Mouse (Mus musculus): ENCODE results near the gene Farp1. TPM values are rescaled to one million over a fixed set of nuclear protein-coding genes. Genes with fewer than 3 reads are reported as not detected.

Farp1 gene
- polyA plus RNA-seq, 1 experiment = 42.6 TPM

DNA sequence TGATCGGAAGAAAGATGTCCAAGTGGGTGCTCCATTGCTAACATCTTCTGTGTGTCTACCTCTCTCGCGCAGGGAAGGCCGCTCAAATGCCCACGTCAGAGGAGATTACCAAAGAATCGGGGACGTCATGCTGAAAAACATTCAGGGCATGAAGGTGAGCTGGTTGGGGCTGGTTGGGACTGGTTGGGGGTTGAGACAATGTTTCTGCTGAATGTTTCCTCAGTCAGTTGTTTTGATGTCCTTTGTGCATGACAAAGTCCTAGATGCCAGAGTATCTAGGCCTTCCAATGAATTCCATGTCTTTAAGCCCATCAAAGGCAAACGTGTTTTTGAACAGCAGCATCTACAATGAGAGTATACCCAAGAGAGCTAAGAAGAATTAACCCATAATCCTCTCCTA lies 232.8 kb downstream of the Farp1 start:
- Histone ChIP-seq H3K27me3 (ENCODE audit: control insufficient read depth, insufficient read depth, insufficient read length) (no peaks in the 10 kb centered on the region), H3K79me3 (ENCODE audit: low read depth) (no peaks in the 10 kb centered on the region), H3K36me3 (ENCODE audit: control insufficient read depth, insufficient read depth) (peaks cover 50% of the 10 kb centered on the region), H3K4me3 (ENCODE audit: insufficient read depth, poor library complexity, severe bottlenecking) (no peak overlapping the region), H3ac (ENCODE audit: control insufficient read depth, insufficient read length, low read depth) (no peak overlapping the region), H3K79me2 (ENCODE audit: control insufficient read depth, insufficient read depth) (no peaks in the 10 kb centered on the region)
- TF ChIP-seq USF1 (IDR thresholded peaks at IDR 0.05; ENCODE audit: low read depth) = no peak
- no peak for TF ChIP-seq CEBPB (IDR thresholded peaks at IDR 0.05; ENCODE audit: low read depth)

DNA sequence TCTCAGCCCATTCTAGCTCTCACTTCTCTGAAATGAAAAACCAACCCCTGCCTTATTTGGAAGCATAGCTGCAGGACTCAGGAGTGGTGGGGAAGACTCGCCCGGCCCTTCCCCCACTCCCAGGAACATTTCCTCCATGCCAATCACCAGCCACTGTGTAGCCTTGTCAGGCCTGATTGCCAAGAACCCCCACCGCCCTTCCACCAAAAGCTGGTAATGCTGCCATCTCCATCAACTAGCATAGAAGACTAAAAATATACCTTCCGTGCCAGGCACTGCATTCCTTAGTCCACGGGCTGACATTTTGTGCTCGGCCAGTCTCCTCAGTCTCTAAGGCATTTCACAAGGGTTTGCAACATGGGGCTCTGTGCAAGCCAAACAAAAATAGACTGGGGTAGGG lies 235.5 kb downstream of the Farp1 start:
- no peaks in the 10 kb centered on the region for H3K27me3 ChIP-seq (ENCODE audit: control insufficient read depth, insufficient read depth, insufficient read length)
- no peaks in the 10 kb centered on the region for H3K79me3 ChIP-seq (ENCODE audit: low read depth)
- TF ChIP-seq MYOD1 (IDR thresholded peaks at IDR 0.05; ENCODE audit: control insufficient read depth, insufficient read length, low read depth) (no peak), CEBPB (IDR thresholded peaks at IDR 0.05; ENCODE audit: low read depth) (no peak), CTCF (IDR thresholded peaks at IDR 0.05; ENCODE audit: control insufficient read depth, insufficient read depth, insufficient read length) (no peak), FOSL1 (IDR thresholded peaks at IDR 0.05; ENCODE audit: insufficient read depth, low read length, poor library complexity, severe bottlenecking) (no peak)
- H3ac ChIP-seq (ENCODE audit: control insufficient read depth, insufficient read length, low read depth) = no peak overlapping the region
- no peaks in the 10 kb centered on the region for H3K79me2 ChIP-seq (ENCODE audit: control insufficient read depth, insufficient read depth)
- peaks cover 65% of the 10 kb centered on the region for H3K36me3 ChIP-seq (ENCODE audit: control insufficient read depth, insufficient read depth)
- no peak overlapping the region for H3K4me3 ChIP-seq (ENCODE audit: insufficient read depth, poor library complexity, severe bottlenecking)

DNA sequence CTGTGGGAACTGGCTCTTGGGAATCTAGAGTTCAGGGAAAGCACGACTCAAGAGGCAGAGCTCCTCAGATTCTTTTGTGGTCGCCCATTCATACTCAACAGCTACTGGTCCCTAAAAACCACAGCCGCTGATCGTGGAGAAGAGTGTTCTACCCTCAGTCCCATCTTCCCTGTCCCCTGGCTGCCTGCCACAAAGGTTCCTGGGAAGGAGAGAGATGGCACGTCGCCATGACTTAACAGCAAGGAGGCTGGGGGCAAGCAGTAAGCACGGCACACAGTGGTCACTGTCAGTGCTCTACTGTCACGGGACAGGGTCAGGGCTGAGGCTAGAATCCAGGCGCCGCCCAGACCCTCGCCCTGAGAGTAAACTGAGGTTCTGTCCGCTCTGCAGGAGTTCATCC lies 240.0 kb downstream of the Farp1 start:
- H3K27me3 ChIP-seq (ENCODE audit: control insufficient read depth, insufficient read depth, insufficient read length) = no peaks in the 10 kb centered on the region
- no peak overlapping the region for H3ac ChIP-seq (ENCODE audit: control insufficient read depth, insufficient read length, low read depth)
- peaks cover 64% of the 10 kb centered on the region for H3K36me3 ChIP-seq (ENCODE audit: control insufficient read depth, insufficient read depth)
- no peak overlapping the region for H3K4me3 ChIP-seq (ENCODE audit: insufficient read depth, poor library complexity, severe bottlenecking)
- TF ChIP-seq CEBPB (IDR thresholded peaks at IDR 0.05; ENCODE audit: low read depth) = no peak
- TF ChIP-seq MYOG (IDR thresholded peaks at IDR 0.05; ENCODE audit: control insufficient read depth, extremely low read depth, insufficient read length) = no peak
- no peak for TF ChIP-seq MYOD1 (IDR thresholded peaks at IDR 0.05; ENCODE audit: control insufficient read depth, insufficient read length, low read depth)
- TF ChIP-seq FOSL1 (IDR thresholded peaks at IDR 0.05; ENCODE audit: insufficient read depth, low read length, poor library complexity, severe bottlenecking) = no peak
- TF ChIP-seq CTCF (IDR thresholded peaks at IDR 0.05; ENCODE audit: control insufficient read depth, insufficient read depth, insufficient read length) = no peak
- TF ChIP-seq MAX (IDR thresholded peaks at IDR 0.05) = no peak
- TF ChIP-seq USF1 (IDR thresholded peaks at IDR 0.05; ENCODE audit: low read depth) = no peak
- H3K79me2 ChIP-seq (ENCODE audit: control insufficient read depth, insufficient read depth) = no peaks in the 10 kb centered on the region
- H3K79me3 ChIP-seq (ENCODE audit: low read depth) = no peaks in the 10 kb centered on the region

DNA sequence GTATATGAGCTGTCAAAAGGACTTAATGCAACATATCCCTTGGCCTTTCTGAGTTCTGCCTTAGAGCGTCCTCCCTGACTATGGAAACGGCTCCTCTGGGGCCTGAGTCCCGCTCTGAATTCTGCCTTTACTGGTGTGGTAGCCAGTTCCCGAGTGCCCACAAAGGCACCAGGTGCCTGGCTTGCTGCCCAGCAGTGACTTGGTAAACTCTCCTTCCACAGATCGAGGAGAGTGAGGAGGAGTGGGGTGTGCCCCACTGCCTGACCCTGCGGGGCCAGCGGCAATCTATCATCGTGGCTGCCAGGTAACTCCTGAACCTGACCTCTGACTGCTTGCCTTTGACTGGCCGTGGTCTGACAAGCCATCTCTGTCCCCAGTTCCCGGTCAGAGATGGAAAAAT lies 241.0 kb downstream of the Farp1 start:
- H3K27me3 ChIP-seq (ENCODE audit: control insufficient read depth, insufficient read depth, insufficient read length) = no peaks in the 10 kb centered on the region
- H3K36me3 ChIP-seq (ENCODE audit: control insufficient read depth, insufficient read depth) = peaks cover 61% of the 10 kb centered on the region
- no peak overlapping the region for H3K4me3 ChIP-seq (ENCODE audit: insufficient read depth, poor library complexity, severe bottlenecking)
- H3ac ChIP-seq (ENCODE audit: control insufficient read depth, insufficient read length, low read depth) = no peak overlapping the region
- H3K79me2 ChIP-seq (ENCODE audit: control insufficient read depth, insufficient read depth) = no peaks in the 10 kb centered on the region
- no peaks in the 10 kb centered on the region for H3K79me3 ChIP-seq (ENCODE audit: low read depth)
- no peak for TF ChIP-seq MYOD1 (IDR thresholded peaks at IDR 0.05; ENCODE audit: control insufficient read depth, insufficient read length, low read depth)
- TF ChIP-seq FOSL1 (IDR thresholded peaks at IDR 0.05; ENCODE audit: insufficient read depth, low read length, poor library complexity, severe bottlenecking) = no peak
- TF ChIP-seq CTCF (IDR thresholded peaks at IDR 0.05; ENCODE audit: control insufficient read depth, insufficient read depth, insufficient read length) = no peak
- no peak for TF ChIP-seq CEBPB (IDR thresholded peaks at IDR 0.05; ENCODE audit: low read depth)
- TF ChIP-seq USF1 (IDR thresholded peaks at IDR 0.05; ENCODE audit: low read depth) = no peak
- TF ChIP-seq MYOG (IDR thresholded peaks at IDR 0.05; ENCODE audit: control insufficient read depth, extremely low read depth, insufficient read length) = no peak
- TF ChIP-seq MAX (IDR thresholded peaks at IDR 0.05) = no peak

GRCm38 (mm10) chr14:121279106-121279505 lies 244.1 kb downstream of the Farp1 start:
- Histone ChIP-seq H3K4me3 (ENCODE audit: insufficient read depth, poor library complexity, severe bottlenecking) (no peak overlapping the region), H3K79me2 (ENCODE audit: control insufficient read depth, insufficient read depth) (no peaks in the 10 kb centered on the region), H3K36me3 (ENCODE audit: control insufficient read depth, insufficient read depth) (peaks cover 61% of the 10 kb centered on the region)

DNA sequence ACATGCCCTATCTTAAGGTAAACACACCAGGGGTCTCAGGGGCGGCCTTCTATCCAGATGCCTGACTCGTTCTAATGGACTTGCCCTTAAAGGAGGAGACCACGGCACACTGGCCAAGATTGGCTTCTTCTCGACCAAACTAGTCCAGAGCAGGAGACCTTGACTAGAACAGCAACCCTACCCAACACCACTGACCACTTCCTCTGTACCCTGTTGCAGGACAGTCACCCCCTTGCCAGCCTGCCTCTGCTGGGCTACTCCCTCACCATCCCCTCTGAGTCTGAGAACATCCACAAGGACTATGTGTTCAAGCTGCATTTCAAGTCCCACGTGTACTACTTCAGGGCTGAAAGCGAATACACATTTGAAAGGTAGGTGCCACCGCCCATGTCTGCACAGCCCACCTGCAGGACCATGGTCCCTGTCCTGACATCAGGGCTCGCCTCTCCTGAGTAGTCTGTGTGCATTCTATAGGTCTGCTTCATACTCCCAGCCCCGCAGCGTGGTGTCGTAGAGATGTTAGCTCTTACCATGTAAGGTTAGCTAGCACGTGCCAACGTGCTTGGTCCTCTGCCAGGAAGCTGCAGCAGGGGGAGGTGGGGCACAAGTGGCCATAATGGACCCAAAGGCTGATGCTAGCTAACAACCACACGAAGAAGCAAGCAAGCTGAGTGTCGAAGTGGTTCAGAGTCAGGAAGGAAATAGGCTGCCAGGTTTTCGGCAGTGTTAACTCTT lies 245.8 kb downstream of the Farp1 start:
- H3K27me3 ChIP-seq (ENCODE audit: control insufficient read depth, insufficient read depth, insufficient read length) = no peaks in the 10 kb centered on the region
- H3K79me2 ChIP-seq (ENCODE audit: control insufficient read depth, insufficient read depth) = no peaks in the 10 kb centered on the region
- peaks cover 63% of the 10 kb centered on the region for H3K36me3 ChIP-seq (ENCODE audit: control insufficient read depth, insufficient read depth)
- H3K4me3 ChIP-seq (ENCODE audit: insufficient read depth, poor library complexity, severe bottlenecking) = no peak overlapping the region
- H3K79me3 ChIP-seq (ENCODE audit: low read depth) = no peaks in the 10 kb centered on the region
- no peak for TF ChIP-seq MYOD1 (IDR thresholded peaks at IDR 0.05; ENCODE audit: control insufficient read depth, insufficient read length, low read depth)
- no peak for TF ChIP-seq USF1 (IDR thresholded peaks at IDR 0.05; ENCODE audit: low read depth)
- no peak for TF ChIP-seq MAX (IDR thresholded peaks at IDR 0.05)
- TF ChIP-seq FOSL1 (IDR thresholded peaks at IDR 0.05; ENCODE audit: insufficient read depth, low read length, poor library complexity, severe bottlenecking) = no peak
- TF ChIP-seq CTCF (IDR thresholded peaks at IDR 0.05; ENCODE audit: control insufficient read depth, insufficient read depth, insufficient read length) = no peak
- TF ChIP-seq CEBPB (IDR thresholded peaks at IDR 0.05; ENCODE audit: low read depth) = no peak
- TF ChIP-seq MYOG (IDR thresholded peaks at IDR 0.05; ENCODE audit: control insufficient read depth, extremely low read depth, insufficient read length) = no peak
- no peak overlapping the region for H3ac ChIP-seq (ENCODE audit: control insufficient read depth, insufficient read length, low read depth)

More at GRCm38 (mm10) chr14:121279106-121279505, 244.1 kb downstream of the Farp1 start:
- TF ChIP-seq CTCF (IDR thresholded peaks at IDR 0.05; ENCODE audit: control insufficient read depth, insufficient read depth, insufficient read length) (peak; percentile 84), FOSL1 (IDR thresholded peaks at IDR 0.05; ENCODE audit: insufficient read depth, low read length, poor library complexity, severe bottlenecking) (no peak), USF1 (IDR thresholded peaks at IDR 0.05; ENCODE audit: low read depth) (no peak), MYOG (IDR thresholded peaks at IDR 0.05; ENCODE audit: control insufficient read depth, extremely low read depth, insufficient read length) (no peak), MAX (IDR thresholded peaks at IDR 0.05) (no peak), CEBPB (IDR thresholded peaks at IDR 0.05; ENCODE audit: low read depth) (no peak)
- H3K27me3 ChIP-seq (ENCODE audit: control insufficient read depth, insufficient read depth, insufficient read length) = no peaks in the 10 kb centered on the region
- H3K79me3 ChIP-seq (ENCODE audit: low read depth) = no peaks in the 10 kb centered on the region
- no peak overlapping the region for H3ac ChIP-seq (ENCODE audit: control insufficient read depth, insufficient read length, low read depth)
